Mouse (Mus musculus): ENCODE results near the gene Suclg2.

GRCm38 (mm10) chr6:95574389-95574788, 144.2 kb downstream of the Suclg2 start:
- TF ChIP-seq CTCF (IDR thresholded peaks at IDR 0.05; ENCODE audit: low read depth, low read length) (no peak), TAL1 (conservative IDR thresholded peaks at IDR 0.05; ENCODE audit: low read depth, low read length) (no peak)
